Mouse (Mus musculus): ENCODE results near the gene Trib2.

GRCm38 (mm10) chr12:15810926-15811325 lies 5.8 kb downstream of the Trib2 start:
- TF ChIP-seq CTCF (IDR thresholded peaks at IDR 0.05; ENCODE audit: low read depth, low read length) (no peak), POLR2A (IDR thresholded peaks at IDR 0.05; ENCODE audit: borderline replicate concordance, low read depth, low read length) (no peak)
